Mouse (Mus musculus): ENCODE results near the gene Nav3. TPM values are rescaled to one million over a fixed set of nuclear protein-coding genes. Genes with fewer than 3 reads are reported as not detected.
A peak's percentile ranks its signal among the peaks of the same experiment; 100 is the strongest.
"Not testable (repeated sequence)": the region's sequence is repeated elsewhere in the genome, so short reads cannot be mapped to it uniquely, and the experiment has no call there.

The Nav3 gene
- polyA plus RNA-seq, 1 experiment from 2014 or later, result 5.2 TPM

DNA sequence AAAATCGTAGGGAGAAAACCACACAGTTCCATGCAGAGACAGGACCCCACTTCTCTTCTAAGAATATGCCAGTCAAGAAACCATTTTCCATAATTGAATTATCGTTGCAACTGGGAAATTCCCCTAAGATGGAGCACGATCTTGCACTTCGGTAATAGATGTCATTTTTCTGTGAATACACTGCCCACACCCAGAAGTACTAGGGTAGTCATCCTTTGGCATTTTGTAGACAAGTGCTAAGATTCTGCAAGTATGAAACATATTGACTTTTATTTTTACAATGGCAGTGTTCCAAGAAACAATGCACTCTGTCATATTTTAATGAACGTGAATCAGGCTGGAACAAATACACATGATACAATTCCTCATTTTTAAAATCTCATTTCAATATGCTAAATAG, 34.5 kb downstream of the Nav3 start:
- Histone ChIP-seq H3K9me3 (no peaks in the 10 kb centered on the region), H3K27me3 (ENCODE audit: insufficient read depth, poor library complexity, severe bottlenecking) (no peaks in the 10 kb centered on the region), H3K4me1 (replicated peaks) (peaks cover 10% of the 10 kb centered on the region), H3K27ac (no peak overlapping the region), H3K36me3 (no peaks in the 10 kb centered on the region), H3K4me3 (no peak overlapping the region)
- 84% methylated on average over 5 of the region's 5 CpGs for WGBS
- no peak for DNase-seq (ENCODE audit: low spot score)

DNA sequence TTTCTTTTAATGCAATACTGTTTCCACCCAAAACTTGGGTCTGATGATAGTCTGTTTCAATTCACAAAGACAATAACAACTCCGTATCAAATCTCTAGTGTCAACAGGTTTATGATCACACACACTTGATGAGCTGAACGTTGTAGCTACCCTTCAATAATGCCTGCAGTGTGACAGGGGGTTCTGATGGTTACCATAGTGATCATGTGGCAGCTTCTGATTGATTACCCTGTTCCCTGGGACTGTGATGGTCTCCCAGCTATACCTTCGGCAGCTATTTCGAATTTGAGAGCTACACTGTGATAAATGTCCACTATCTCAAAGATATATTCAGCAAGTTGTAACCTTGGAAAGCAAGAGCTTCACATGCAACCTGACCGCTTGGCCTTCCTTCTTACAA, 39.0 kb downstream of the Nav3 start:
- peaks cover 16% of the 10 kb centered on the region for H3K4me1 ChIP-seq (replicated peaks)
- H3K27ac ChIP-seq, result 0 out of 2 replicates have a peak overlapping the region, but pooled peaks have one; percentile 3
- DNase-seq (ENCODE audit: low spot score), result peak; percentile 12
- no peaks in the 10 kb centered on the region for H3K27me3 ChIP-seq (ENCODE audit: insufficient read depth, poor library complexity, severe bottlenecking)
- no peaks in the 10 kb centered on the region for H3K9me3 ChIP-seq
- no peaks in the 10 kb centered on the region for H3K36me3 ChIP-seq
- H3K4me3 ChIP-seq, result no peak overlapping the region
- 52% methylated on average over 5 of the region's 5 CpGs for WGBS

DNA sequence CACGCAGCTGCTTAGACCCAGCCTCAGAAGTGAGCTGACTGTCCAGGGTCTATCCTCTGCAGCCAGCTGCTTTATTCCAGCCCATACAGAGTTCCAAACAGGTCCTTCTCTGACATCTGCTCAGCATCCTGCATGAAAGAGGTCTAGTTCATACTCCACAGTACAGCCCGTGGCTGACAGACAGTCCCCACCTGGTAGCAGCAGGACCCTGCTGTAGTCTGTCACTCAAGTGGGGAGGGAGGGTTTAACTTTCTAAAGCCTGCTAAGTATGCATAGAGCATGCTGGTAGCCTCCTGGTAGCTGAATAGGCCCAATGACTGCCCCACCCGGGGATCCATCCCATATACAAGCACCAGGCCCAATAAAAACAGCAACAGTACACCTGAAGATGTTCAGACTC, 40.4 kb downstream of the Nav3 start:
- no peaks in the 10 kb centered on the region for H3K9me3 ChIP-seq
- DNase-seq (ENCODE audit: low spot score), result no peak
- H3K4me1 ChIP-seq (replicated peaks), result peaks cover 16% of the 10 kb centered on the region
- no peak overlapping the region for H3K27ac ChIP-seq
- no peak overlapping the region for H3K4me3 ChIP-seq
- no peaks in the 10 kb centered on the region for H3K27me3 ChIP-seq (ENCODE audit: insufficient read depth, poor library complexity, severe bottlenecking)
- no peaks in the 10 kb centered on the region for H3K36me3 ChIP-seq
- WGBS, result 52% methylated on average over 3 of the region's 3 CpGs

DNA sequence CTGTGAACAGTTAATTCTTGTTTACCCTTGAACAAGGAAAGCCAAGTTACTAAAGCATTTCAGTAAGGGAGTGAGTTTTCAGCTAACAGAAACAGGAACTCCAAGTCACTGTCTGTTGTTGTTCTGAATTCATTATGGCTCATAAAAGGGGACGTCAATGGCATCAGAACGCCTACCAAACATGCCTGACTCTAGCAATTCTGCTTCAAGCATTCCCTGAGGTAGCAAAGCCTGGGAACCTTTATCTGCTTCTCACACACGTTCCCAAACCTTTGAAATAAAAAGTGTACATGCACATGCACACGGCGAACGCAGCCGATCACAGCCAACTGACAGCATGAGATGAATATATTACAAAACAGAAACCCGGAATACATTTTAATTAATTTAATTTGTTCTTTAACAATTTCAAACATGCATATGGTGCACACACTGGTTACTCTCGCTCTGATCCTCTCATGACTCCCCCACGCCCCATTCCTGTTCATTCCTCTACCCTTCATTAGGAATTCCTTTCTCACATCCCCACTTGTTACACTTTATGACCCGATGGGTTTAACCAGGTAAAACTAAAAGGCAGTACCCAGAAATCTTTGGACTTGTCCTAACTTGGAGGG, 42.6 kb downstream of the Nav3 start:
- H3K9me3 ChIP-seq, result no peaks in the 10 kb centered on the region
- no peaks in the 10 kb centered on the region for H3K36me3 ChIP-seq
- H3K4me1 ChIP-seq (replicated peaks), result peaks cover 16% of the 10 kb centered on the region
- H3K27me3 ChIP-seq (ENCODE audit: insufficient read depth, poor library complexity, severe bottlenecking), result no peaks in the 10 kb centered on the region
- no peak for DNase-seq (ENCODE audit: low spot score)
- no peak overlapping the region for H3K4me3 ChIP-seq
- WGBS, result 85% methylated on average over 11 of the region's 11 CpGs
- H3K27ac ChIP-seq, result no peak overlapping the region

DNA sequence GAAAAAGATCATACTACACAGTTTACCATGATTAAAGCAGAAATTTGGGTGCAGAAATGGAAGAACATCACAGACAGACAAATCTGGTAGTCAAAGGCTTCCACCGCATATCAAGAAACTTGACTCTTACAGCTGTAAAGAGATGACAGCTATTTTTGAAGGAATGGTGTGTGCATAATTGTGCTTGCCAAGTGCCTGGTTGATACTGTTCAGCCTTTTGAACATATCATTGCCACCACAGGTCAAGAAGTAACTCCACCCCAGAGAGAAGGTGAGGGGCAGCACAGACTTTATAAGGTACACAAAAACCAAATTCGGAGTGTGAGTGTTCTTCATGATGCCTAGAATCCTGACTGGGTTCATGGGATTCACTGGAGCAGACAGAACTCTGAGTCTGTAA, 53.1 kb downstream of the Nav3 start:
- H3K27ac ChIP-seq, result no peak overlapping the region
- DNase-seq (ENCODE audit: low spot score), result no peak
- H3K4me3 ChIP-seq, result no peak overlapping the region
- no peaks in the 10 kb centered on the region for H3K4me1 ChIP-seq (replicated peaks)
- 90% methylated on average over 2 of the region's 2 CpGs for WGBS
- H3K36me3 ChIP-seq, result no peaks in the 10 kb centered on the region
- no peaks in the 10 kb centered on the region for H3K27me3 ChIP-seq (ENCODE audit: insufficient read depth, poor library complexity, severe bottlenecking)
- no peaks in the 10 kb centered on the region for H3K9me3 ChIP-seq

DNA sequence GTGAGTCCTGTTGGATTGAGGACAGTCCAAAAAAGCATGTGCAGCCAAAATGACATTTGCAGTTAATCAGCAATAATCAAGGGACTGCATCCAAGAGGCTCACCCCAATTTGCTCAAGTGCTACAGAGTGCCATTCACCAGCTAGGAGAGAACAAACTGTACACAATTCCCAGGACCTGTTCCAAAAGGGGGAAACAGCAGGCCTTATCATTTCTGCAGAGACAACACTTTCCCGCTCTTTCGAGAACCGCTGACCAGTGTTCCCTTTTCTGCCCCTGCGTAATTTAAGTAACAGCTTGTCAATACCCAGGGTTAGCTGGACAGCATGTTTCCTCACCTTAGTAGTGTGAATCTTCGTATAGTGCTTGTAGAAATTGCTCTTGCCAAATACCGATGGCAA, 55.4 kb downstream of the Nav3 start:
- no peak for DNase-seq (ENCODE audit: low spot score)
- Histone ChIP-seq H3K9me3 (no peaks in the 10 kb centered on the region), H3K36me3 (no peaks in the 10 kb centered on the region), H3K27me3 (ENCODE audit: insufficient read depth, poor library complexity, severe bottlenecking) (no peaks in the 10 kb centered on the region), H3K4me3 (no peak overlapping the region), H3K27ac (no peak overlapping the region), H3K4me1 (replicated peaks) (no peaks in the 10 kb centered on the region)
- 95% methylated on average over 6 of the region's 6 CpGs for WGBS

DNA sequence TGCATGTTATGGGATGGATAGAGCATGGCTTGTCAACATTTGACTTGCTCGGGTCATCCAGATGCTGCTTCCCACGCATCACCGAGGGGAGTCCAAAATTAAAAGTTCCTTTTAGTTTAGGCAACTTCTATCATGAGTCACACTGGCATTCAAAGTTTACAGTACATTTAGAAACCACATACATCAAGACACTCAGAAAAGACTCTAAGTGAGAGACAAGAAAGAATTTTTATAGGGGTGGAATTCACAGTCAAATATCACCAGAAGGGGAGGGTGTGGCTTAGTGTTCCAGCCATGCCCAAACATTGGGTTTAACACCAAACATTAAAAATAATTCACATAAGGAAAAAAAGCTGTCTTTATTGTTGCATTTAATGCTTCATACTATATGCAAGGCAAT, 57.4 kb downstream of the Nav3 start:
- no peak for DNase-seq (ENCODE audit: low spot score)
- WGBS, result 92% methylated on average over 3 of the region's 3 CpGs
- no peaks in the 10 kb centered on the region for H3K9me3 ChIP-seq
- H3K27ac ChIP-seq, result no peak overlapping the region
- H3K36me3 ChIP-seq, result no peaks in the 10 kb centered on the region
- H3K27me3 ChIP-seq (ENCODE audit: insufficient read depth, poor library complexity, severe bottlenecking), result no peaks in the 10 kb centered on the region
- no peaks in the 10 kb centered on the region for H3K4me1 ChIP-seq (replicated peaks)
- no peak overlapping the region for H3K4me3 ChIP-seq

DNA sequence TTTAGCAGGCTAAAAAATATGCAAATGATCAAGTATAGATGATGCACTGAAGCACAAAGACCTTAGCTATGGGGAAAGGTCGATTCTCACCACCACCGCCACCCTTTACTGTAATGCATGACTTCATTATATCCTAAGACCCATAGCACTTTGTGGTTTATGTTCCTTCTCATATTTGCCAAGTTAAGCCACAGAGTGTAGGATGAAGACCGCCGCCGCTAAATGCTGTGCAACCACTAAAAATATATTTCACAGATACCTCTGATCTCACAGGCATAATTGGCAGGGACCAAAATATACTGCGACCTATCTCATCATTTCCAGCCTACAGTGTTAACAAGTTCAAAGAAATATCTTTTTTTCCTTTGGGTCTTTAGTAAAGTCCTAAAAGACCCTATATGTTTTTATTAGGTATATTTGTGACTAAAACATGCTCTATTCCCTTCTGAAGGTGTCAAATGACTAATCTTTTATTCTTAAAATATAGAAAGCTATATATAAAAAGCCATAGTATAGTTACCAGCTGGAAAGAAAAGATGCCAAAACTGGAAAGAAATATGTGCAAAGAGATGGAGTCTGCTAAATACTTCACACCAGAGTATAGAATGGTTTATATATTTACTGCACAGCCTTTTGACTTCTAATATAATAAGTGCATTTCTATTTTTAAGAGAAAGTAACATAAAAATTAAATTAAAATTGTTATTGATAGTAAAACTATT, 69.4 kb downstream of the Nav3 start:
- WGBS, result 95% methylated on average over 6 of the region's 6 CpGs
- no peak overlapping the region for H3K4me3 ChIP-seq
- no peak for DNase-seq (ENCODE audit: low spot score)
- no peaks in the 10 kb centered on the region for H3K36me3 ChIP-seq
- H3K27me3 ChIP-seq (ENCODE audit: insufficient read depth, poor library complexity, severe bottlenecking), result no peaks in the 10 kb centered on the region
- no peaks in the 10 kb centered on the region for H3K9me3 ChIP-seq
- H3K27ac ChIP-seq, result no peak overlapping the region
- H3K4me1 ChIP-seq (replicated peaks), result no peaks in the 10 kb centered on the region

DNA sequence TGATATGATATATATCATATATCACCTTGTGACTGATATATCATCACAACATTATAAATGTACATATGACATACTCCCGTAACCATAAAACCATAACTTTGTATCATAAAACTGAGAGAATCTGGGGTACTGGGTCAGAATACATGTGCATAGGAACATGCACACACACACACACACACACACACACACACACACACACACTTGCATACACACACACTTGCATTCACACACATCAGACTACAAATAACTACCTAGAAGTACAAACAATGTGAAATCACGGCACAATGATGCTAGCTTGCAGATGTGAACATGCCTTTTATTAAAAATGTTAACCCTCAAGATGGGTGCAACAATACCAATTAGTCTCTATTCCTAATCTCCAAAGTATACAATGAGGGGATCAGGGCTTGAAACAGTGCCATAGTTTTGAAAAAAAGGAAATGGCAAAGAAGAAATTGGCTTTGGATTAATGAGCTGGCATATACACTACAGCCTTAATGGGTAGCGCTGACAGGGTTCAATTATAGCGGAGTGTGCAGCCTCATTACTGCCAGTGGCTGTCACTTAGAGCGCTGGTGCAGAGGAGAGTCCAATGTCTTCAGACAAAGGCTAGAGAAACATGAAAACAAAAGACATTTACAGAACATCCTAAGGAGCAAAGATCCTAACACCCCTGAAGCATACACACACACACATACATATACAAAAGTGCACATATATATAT, 72.3 kb downstream of the Nav3 start:
- DNase-seq (ENCODE audit: low spot score); H3K27ac ChIP-seq; H3K36me3 ChIP-seq; H3K9me3 ChIP-seq; H3K4me3 ChIP-seq; H3K27me3 ChIP-seq (ENCODE audit: insufficient read depth, poor library complexity, severe bottlenecking); H3K4me1 ChIP-seq (replicated peaks): not testable (repeated sequence)
- WGBS, result 81% methylated on average over 5 of the region's 5 CpGs

DNA sequence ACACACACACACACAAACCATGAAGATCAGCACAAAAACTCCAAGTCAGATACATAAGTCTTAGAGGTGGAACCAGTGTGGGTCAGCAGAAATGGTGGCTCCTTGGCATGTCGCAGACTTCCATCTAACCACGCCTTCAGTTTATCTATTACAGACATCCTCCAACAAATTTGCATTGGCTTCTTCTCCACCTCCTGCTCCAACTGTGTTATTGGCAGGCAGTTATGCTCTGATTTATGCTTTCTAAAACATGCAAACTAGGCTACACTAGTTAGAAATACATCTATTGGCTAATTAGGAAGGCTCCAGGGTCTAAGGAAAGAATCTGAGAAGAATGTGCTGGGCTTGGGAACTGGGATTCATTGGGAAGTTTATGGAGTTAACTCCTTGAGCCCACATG, 75.2 kb downstream of the Nav3 start:
- Histone ChIP-seq H3K27ac (no peak overlapping the region), H3K9me3 (no peaks in the 10 kb centered on the region), H3K4me1 (replicated peaks) (no peaks in the 10 kb centered on the region), H3K36me3 (no peaks in the 10 kb centered on the region), H3K27me3 (ENCODE audit: insufficient read depth, poor library complexity, severe bottlenecking) (no peaks in the 10 kb centered on the region), H3K4me3 (no peak overlapping the region)
- no peak for DNase-seq (ENCODE audit: low spot score)
- WGBS, result 93% methylated on average over 2 of the region's 2 CpGs

DNA sequence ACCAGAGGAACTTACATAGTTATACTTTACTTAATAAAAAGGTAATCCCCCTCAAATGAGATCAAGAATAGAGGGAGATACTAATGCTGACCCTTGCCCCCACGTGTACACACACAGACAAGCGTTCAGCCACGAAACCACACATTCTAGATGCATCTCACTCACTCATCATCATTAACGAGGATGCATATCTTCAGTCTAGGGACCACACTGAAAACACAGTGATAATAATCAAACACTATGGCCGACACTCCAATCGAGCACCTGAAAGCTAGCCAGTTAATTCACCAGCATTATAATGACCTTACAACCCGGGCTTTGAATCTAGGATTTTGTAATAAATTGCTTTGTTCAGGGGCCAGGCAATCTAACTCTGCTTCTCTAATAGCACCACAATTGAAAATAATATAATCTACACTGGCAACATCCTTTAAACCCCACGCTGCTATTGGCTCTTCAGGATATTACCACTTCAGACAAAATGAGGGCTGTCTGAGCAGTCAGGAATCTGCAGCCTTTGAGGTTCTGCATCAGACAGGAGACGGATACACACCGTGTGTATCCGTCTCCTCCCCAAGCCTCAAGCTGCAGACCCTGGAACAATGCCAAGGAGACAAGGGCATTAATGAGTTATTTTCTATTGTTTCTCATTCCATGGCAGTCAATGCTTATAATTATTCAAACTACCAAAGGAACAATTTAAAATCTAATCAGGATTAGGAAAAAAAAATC, 83.1 kb downstream of the Nav3 start:
- WGBS, result 74% methylated on average over 11 of the region's 11 CpGs
- Histone ChIP-seq H3K27me3 (ENCODE audit: insufficient read depth, poor library complexity, severe bottlenecking) (no peaks in the 10 kb centered on the region), H3K4me1 (replicated peaks) (0 out of 2 replicates have a peak, but pooled peaks cover 4% of the 10 kb centered on the region), H3K4me3 (no peak overlapping the region), H3K27ac (no peak overlapping the region), H3K9me3 (no peaks in the 10 kb centered on the region), H3K36me3 (no peaks in the 10 kb centered on the region)
- no peak for DNase-seq (ENCODE audit: low spot score)

DNA sequence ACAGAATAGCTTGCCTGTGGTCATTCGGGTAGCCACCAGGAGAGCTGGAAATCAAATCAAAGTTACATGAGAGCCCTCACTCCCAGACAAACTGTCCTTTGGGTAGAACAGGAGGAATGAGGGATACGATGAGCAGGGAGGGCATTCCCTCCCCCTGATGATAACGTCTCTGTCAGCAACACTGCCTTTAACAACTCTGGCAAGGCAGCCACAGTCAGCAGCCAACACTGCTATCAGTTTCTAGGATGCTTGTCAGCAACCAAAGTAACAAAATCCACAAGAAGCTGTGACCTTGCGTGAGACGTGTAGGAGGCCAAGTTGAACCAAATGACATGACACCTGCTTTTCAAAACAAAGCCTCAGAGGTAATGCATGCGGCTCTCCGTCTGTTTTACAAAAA, 103.9 kb downstream of the Nav3 start:
- 79% methylated on average over 7 of the region's 7 CpGs for WGBS
- Histone ChIP-seq H3K36me3 (no peaks in the 10 kb centered on the region), H3K4me3 (no peak overlapping the region), H3K27ac (no peak overlapping the region), H3K9me3 (no peaks in the 10 kb centered on the region), H3K27me3 (ENCODE audit: insufficient read depth, poor library complexity, severe bottlenecking) (no peaks in the 10 kb centered on the region), H3K4me1 (replicated peaks) (no peaks in the 10 kb centered on the region)
- no peak for DNase-seq (ENCODE audit: low spot score)

DNA sequence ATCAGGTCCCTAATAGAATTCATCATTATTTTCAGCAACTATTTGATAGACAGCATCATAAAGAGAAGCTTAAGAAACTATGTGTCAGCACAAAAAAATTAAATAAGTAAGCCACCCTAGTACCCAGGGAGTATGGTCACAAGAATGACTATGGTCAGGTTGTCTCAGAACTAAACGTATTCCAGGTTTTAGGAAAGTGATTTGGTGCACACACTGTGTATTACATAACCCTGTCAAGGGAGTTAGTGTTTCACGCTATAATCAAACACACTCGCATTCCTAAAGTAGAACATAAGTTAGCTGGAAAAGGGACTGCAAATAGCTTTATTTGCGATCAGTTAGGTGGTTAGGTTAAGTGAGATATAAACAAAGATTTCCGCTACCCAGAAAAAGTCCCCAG, 126.0 kb downstream of the Nav3 start:
- no peaks in the 10 kb centered on the region for H3K27me3 ChIP-seq (ENCODE audit: insufficient read depth, poor library complexity, severe bottlenecking)
- H3K4me1 ChIP-seq (replicated peaks), result no peaks in the 10 kb centered on the region

More for the DNA sequence above, 126.0 kb downstream of the Nav3 start:
- H3K4me3 ChIP-seq, result no peak overlapping the region
- no peak for DNase-seq (ENCODE audit: low spot score)
- WGBS, result 91% methylated on average over 5 of the region's 5 CpGs
- H3K9me3 ChIP-seq, result no peaks in the 10 kb centered on the region
- H3K36me3 ChIP-seq, result no peaks in the 10 kb centered on the region
- H3K27ac ChIP-seq, result no peak overlapping the region

Data from hindbrain, embryonic 10.5 days (tissue).